Mouse (Mus musculus) small intestine, adult 2 months (tissue): ENCODE measurements around the gene Rbm20.

ENCODE experiments used
- CTCF ChIP-seq: fragments of 200-500 bp; IDR thresholded peaks from 2 replicates; pipeline ENCODE4 v1.5.1; 2012; ENCODE audit warnings: low read depth, mild to moderate bottlenecking, control low read depth, inconsistent platforms, low read length, moderate library complexity, mixed read lengths; ENCODE audit not compliant: insufficient replicate concordance, insufficient read length; ENCODE audit errors: extremely low read depth
- POLR2A ChIP-seq: fragments of 200-500 bp; IDR thresholded peaks from 2 replicates; pipeline ENCODE4 v1.6.1; 2012; ENCODE audit warnings: low read depth, mild to moderate bottlenecking, control low read depth, inconsistent platforms, low read length, moderate library complexity

DNA sequence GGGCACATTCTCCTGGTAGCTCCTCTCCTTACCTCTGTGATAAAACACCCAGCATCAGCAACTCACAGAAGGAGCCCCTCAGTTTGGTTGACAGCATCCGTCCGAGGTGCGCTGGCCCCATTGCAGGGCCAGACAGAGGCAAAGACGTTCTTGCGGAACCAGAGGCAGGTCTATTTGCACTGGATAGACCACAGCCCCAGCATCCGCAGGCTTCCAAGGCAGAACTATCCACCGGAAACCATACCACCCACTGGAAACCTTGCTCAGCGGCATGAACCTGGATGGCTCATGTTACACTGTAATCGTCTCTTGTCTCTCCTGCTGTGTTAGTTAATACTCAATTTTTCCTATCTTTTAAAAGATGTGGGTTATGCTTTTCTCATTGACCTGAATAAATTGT is 69.0 kb downstream of the Rbm20 start:
- TF ChIP-seq CTCF (no peak), POLR2A (no peak)
